Mouse (Mus musculus) intestine, embryonic 16.5 days (tissue): ENCODE measurements around the gene Dgcr2. TPM values are rescaled to one million over a fixed set of nuclear protein-coding genes. Genes with fewer than 3 reads are reported as not detected.

Experiments used
- ATAC-seq: fragments of 200-750 bp; cut with Nextera tagmentation; 2 replicates; pipeline ENCODE4 v1.8.0; 2017; ENCODE audit warnings: moderate TSS enrichment, moderate library complexity
- H3K27ac ChIP-seq: fragments of 300-500 bp; sonication (generic); 2 replicates; pipeline ENCODE4 v1.5.1; 2014; ENCODE audit warnings: mild to moderate bottlenecking, low read length
- H3K27me3 ChIP-seq: fragments of 300-500 bp; sonication (generic); replicated peaks from 2 replicates; pipeline ENCODE4 v1.6.1; 2014; ENCODE audit warnings: low read length, control low read depth, mixed read lengths; ENCODE audit not compliant: control insufficient read depth, insufficient read depth
- H3K36me3 ChIP-seq: fragments of 300-500 bp; sonication (generic); 2 replicates; pipeline ENCODE4 v1.6.1; 2014; ENCODE audit warnings: low read length, control low read depth; ENCODE audit not compliant: control insufficient read depth, insufficient read depth
- H3K4me1 ChIP-seq: fragments of 300-500 bp; sonication (generic); 2 replicates; pipeline ENCODE4 v1.6.1; 2014; ENCODE audit warnings: low read length, control low read depth, mixed read lengths; ENCODE audit not compliant: control insufficient read depth, insufficient read depth
- H3K4me2 ChIP-seq: fragments of 300-500 bp; sonication (generic); 2 replicates; pipeline ENCODE4 v1.6.1; 2014; ENCODE audit warnings: low read depth, low read length, control low read depth
- H3K4me3 ChIP-seq: fragments of 300-500 bp; sonication (generic); 2 replicates; pipeline ENCODE4 v1.5.1; 2014; ENCODE audit warnings: mild to moderate bottlenecking, low read length
- H3K9ac ChIP-seq: fragments of 300-500 bp; sonication (generic); 2 replicates; pipeline ENCODE4 v1.6.1; 2014; ENCODE audit warnings: low read depth, low read length
- H3K9me3 ChIP-seq: fragments of 300-500 bp; sonication (generic); 2 replicates; pipeline ENCODE4 v1.6.1; 2016; ENCODE audit warnings: low read length, control low read depth; ENCODE audit not compliant: control insufficient read depth
- WGBS: fragments of 180-500 bp; shearing (Covaris S2); extraction: QIAGEN DNeasy Blood & Tissue Kit; methylation state at CpG from one replicate; pipeline ENCODE4 v1.1.7; 2014; 5-methylcytosine and 5-hydroxymethylcytosine counted together
- polyA plus RNA-seq: library from polyadenylated mRNA; unstranded; fragments of >200 nt; fragmentation: Nextera tagmentation; extraction: Ambion mirVana; gene quantifications from 2 replicates; pipeline ENCODE4 v1.2.1, GENCODE M21; 2015

The Dgcr2 gene
- polyA plus RNA-seq, 1 experiment from 2014 or later, result 65.4 TPM

- Histone ChIP-seq H3K9me3 (no peaks in the 10 kb centered on the region), H3K36me3 (no peaks in the 10 kb centered on the region), H3K27me3 (peaks cover 25% of the 10 kb centered on the region), H3K4me1 (peaks cover 18% of the 10 kb centered on the region), H3K4me2 (peak overlapping the region; percentile 95; the same call in 1 of the 2 replicates), H3K4me3 (no peak overlapping the region), H3K27ac (no peak overlapping the region), H3K9ac (peak overlapping the region; percentile 83)
- WGBS, result 18% methylated on average over 20 of the region's 20 CpGs
- ATAC-seq, result no peak
Measured at GRCm38 (mm10) chr16:17920586-17920985, 22.2 kb upstream of the Dgcr2 start.

GRCm38 (mm10) chr16:17914307-17915249, 16.2 kb upstream of the Dgcr2 start, which contains the start of gene Gsc2:
TSS of gene Gsc2 (minus strand) at chr16:17915059.
- Histone ChIP-seq H3K9ac (peak within 1 kb of the TSS; percentile 41), H3K9me3 (no peaks in the 10 kb centered on the region), H3K27ac (no peak within 1 kb of the TSS), H3K36me3 (no peaks in the 10 kb centered on the region), H3K4me2 (peak within 1 kb of the TSS; percentile 86), H3K4me3 (peak within 1 kb of the TSS; percentile 50), H3K4me1 (peaks cover 14% of the 10 kb centered on the region), H3K27me3 (peaks cover 58% of the 10 kb centered on the region)
- ATAC-seq, result peak; percentile 30
- WGBS, result under 1% methylated on average over 103 of the region's 106 CpGs

- Histone ChIP-seq H3K27me3 (peaks cover 45% of the 10 kb centered on the region), H3K9me3 (no peaks in the 10 kb centered on the region), H3K9ac (peak within 1 kb of the TSS; percentile 74), H3K4me1 (peaks cover 14% of the 10 kb centered on the region), H3K27ac (peak within 1 kb of the TSS; percentile 24; the same call in 1 of the 2 replicates), H3K4me2 (peak within 1 kb of the TSS; percentile 68), H3K36me3 (peaks cover 6% of the 10 kb centered on the region), H3K4me3 (peak within 1 kb of the TSS; percentile 70)
- WGBS, result under 1% methylated on average over 35 of the region's 35 CpGs
- ATAC-seq, result peak; percentile 95
Measured at GRCm38 (mm10) chr16:17911052-17911595, 12.8 kb upstream of the Dgcr2 start, which contains the start of gene Ess2. TSS of gene Ess2 (minus strand) at chr16:17911348.

GRCm38 (mm10) chr16:17896091-17896490, 2.3 kb downstream of the Dgcr2 start:
- H3K36me3 ChIP-seq, result peaks cover 9% of the 10 kb centered on the region; the same call in 1 of the 2 replicates
- peaks cover 4% of the 10 kb centered on the region; the same call in 1 of the 2 replicates for H3K4me1 ChIP-seq
- no peak overlapping the region for H3K27ac ChIP-seq
- no peak overlapping the region for H3K4me3 ChIP-seq
- H3K9me3 ChIP-seq, result no peaks in the 10 kb centered on the region
- no peaks in the 10 kb centered on the region for H3K27me3 ChIP-seq
- no peak for ATAC-seq
- no peak overlapping the region for H3K4me2 ChIP-seq
- no peak overlapping the region for H3K9ac ChIP-seq

GRCm38 (mm10) chr16:17893923-17894322, 4.4 kb downstream of the Dgcr2 start, which contains the start of gene Tssk1:
TSS of gene Tssk1 (plus strand) at chr16:17894223.
- 88% methylated on average over 2 of the region's 2 CpGs for WGBS
- H3K9ac ChIP-seq, result no peak within 1 kb of the TSS
- H3K9me3 ChIP-seq, result no peaks in the 10 kb centered on the region
- H3K4me2 ChIP-seq, result no peak within 1 kb of the TSS
- ATAC-seq, result no peak
- H3K4me1 ChIP-seq, result peaks cover 16% of the 10 kb centered on the region
- no peak within 1 kb of the TSS for H3K27ac ChIP-seq
- no peak within 1 kb of the TSS for H3K4me3 ChIP-seq
- H3K27me3 ChIP-seq, result no peaks in the 10 kb centered on the region
- H3K36me3 ChIP-seq, result no peaks in the 10 kb centered on the region

- H3K36me3 ChIP-seq, result no peaks in the 10 kb centered on the region
- H3K9ac ChIP-seq, result no peak overlapping the region
- H3K4me2 ChIP-seq, result no peak overlapping the region
- 60% methylated on average over 3 of the region's 3 CpGs for WGBS
- ATAC-seq, result no peak
- H3K9me3 ChIP-seq, result no peaks in the 10 kb centered on the region
- H3K4me3 ChIP-seq, result no peak overlapping the region
- H3K4me1 ChIP-seq, result peaks cover 16% of the 10 kb centered on the region
- no peak overlapping the region for H3K27ac ChIP-seq
- H3K27me3 ChIP-seq, result no peaks in the 10 kb centered on the region
Measured at GRCm38 (mm10) chr16:17892606-17893005, 5.8 kb downstream of the Dgcr2 start.

- peak within 1 kb of the TSS; percentile 89 for H3K4me2 ChIP-seq
- H3K9ac ChIP-seq, result peak within 1 kb of the TSS; percentile 99
- H3K4me1 ChIP-seq, result peaks cover 16% of the 10 kb centered on the region
- H3K9me3 ChIP-seq, result no peaks in the 10 kb centered on the region
- peak; percentile 98 for ATAC-seq
- 1% methylated on average over 37 of the region's 38 CpGs for WGBS
- no peaks in the 10 kb centered on the region for H3K36me3 ChIP-seq
- H3K4me3 ChIP-seq, result peak within 1 kb of the TSS; percentile 97
- peak within 1 kb of the TSS; percentile 95 for H3K27ac ChIP-seq
- H3K27me3 ChIP-seq, result no peaks in the 10 kb centered on the region
Measured at GRCm38 (mm10) chr16:17891567-17891959, 6.8 kb downstream of the Dgcr2 start, which contains the start of gene Gm20518. TSS of gene Gm20518 (minus strand) at chr16:17891671.

GRCm38 (mm10) chr16:17890917-17891566, 7.3 kb downstream of the Dgcr2 start:
- peak overlapping the region; percentile 95 for H3K27ac ChIP-seq
- H3K4me3 ChIP-seq, result peak overlapping the region; percentile 97
- no peaks in the 10 kb centered on the region for H3K27me3 ChIP-seq
- no peaks in the 10 kb centered on the region for H3K36me3 ChIP-seq
- peak; percentile 76 for ATAC-seq
- H3K9me3 ChIP-seq, result no peaks in the 10 kb centered on the region
- under 1% methylated on average over 44 of the region's 44 CpGs for WGBS
- peak overlapping the region; percentile 99 for H3K9ac ChIP-seq
- H3K4me1 ChIP-seq, result peaks cover 16% of the 10 kb centered on the region
- H3K4me2 ChIP-seq, result peak overlapping the region; percentile 89

- no peak overlapping the region for H3K27ac ChIP-seq
Measured at GRCm38 (mm10) chr16:17890342-17890727, 8.0 kb downstream of the Dgcr2 start.

More at GRCm38 (mm10) chr16:17890342-17890727, 8.0 kb downstream of the Dgcr2 start:
- peaks cover 19% of the 10 kb centered on the region for H3K4me1 ChIP-seq
- ATAC-seq, result no peak
- H3K27me3 ChIP-seq, result no peaks in the 10 kb centered on the region
- no peaks in the 10 kb centered on the region for H3K36me3 ChIP-seq
- WGBS, result 34% methylated on average over 2 of the region's 2 CpGs
- peak overlapping the region; percentile 99 for H3K9ac ChIP-seq
- peak overlapping the region; percentile 97 for H3K4me3 ChIP-seq
- no peaks in the 10 kb centered on the region for H3K9me3 ChIP-seq
- H3K4me2 ChIP-seq, result peak overlapping the region; percentile 89
